Mouse (Mus musculus) midbrain, embryonic 13.5 days (tissue): ENCODE results near the gene Swap70. TPM values are rescaled to one million over a fixed set of nuclear protein-coding genes. Genes with fewer than 3 reads are reported as not detected.

Experiments
- ATAC-seq: fragments of 200-750 bp; cut with Nextera tagmentation; 2 replicates; pipeline ENCODE4 v1.8.0; 2017; ENCODE audit warnings: mild to moderate bottlenecking, moderate TSS enrichment, moderate library complexity
- H3K27ac ChIP-seq: fragments of 300-500 bp; sonication (generic); 2 replicates; pipeline ENCODE4 v1.5.1; 2015; ENCODE audit warnings: inconsistent platforms, mild to moderate bottlenecking, moderate library complexity
- H3K27me3 ChIP-seq: fragments of 300-500 bp; sonication (generic); 2 replicates; pipeline ENCODE4 v1.6.1; 2015; ENCODE audit warnings: mild to moderate bottlenecking, inconsistent platforms
- H3K36me3 ChIP-seq: fragments of 300-500 bp; sonication (generic); 2 replicates; pipeline ENCODE4 v1.6.1; 2015; ENCODE audit warnings: mild to moderate bottlenecking, inconsistent platforms
- H3K4me1 ChIP-seq: fragments of 300-500 bp; sonication (generic); replicated peaks from 2 replicates; pipeline ENCODE4 v1.6.1; 2015; ENCODE audit warnings: inconsistent platforms
- H3K4me2 ChIP-seq: fragments of 300-500 bp; sonication (generic); replicated peaks from 2 replicates; pipeline ENCODE4 v1.6.1; 2015; ENCODE audit warnings: moderate library complexity, mild to moderate bottlenecking, inconsistent platforms
- H3K4me3 ChIP-seq: fragments of 300-500 bp; sonication (generic); replicated peaks from 2 replicates; pipeline ENCODE4 v1.5.1; 2015; ENCODE audit warnings: mild to moderate bottlenecking, inconsistent platforms
- H3K9ac ChIP-seq: fragments of 300-500 bp; sonication (generic); replicated peaks from 2 replicates; pipeline ENCODE4 v1.6.1; 2015; ENCODE audit warnings: mild to moderate bottlenecking, inconsistent platforms
- H3K9me3 ChIP-seq: fragments of 300-500 bp; sonication (generic); 2 replicates; pipeline ENCODE4 v1.6.1; 2016; ENCODE audit warnings: mild to moderate bottlenecking, inconsistent platforms
- WGBS: fragments of 180-500 bp; shearing (Covaris S2); methylation state at CpG from one replicate; pipeline ENCODE4 v1.1.7; 2015; 5-methylcytosine and 5-hydroxymethylcytosine counted together
- polyA plus RNA-seq: library from polyadenylated mRNA; unstranded; fragments of >200 nt; fragmentation: Nextera tagmentation; extraction: Ambion mirVana; gene quantifications from 2 replicates; pipeline ENCODE4 v1.2.1, GENCODE M21; 2015

The Swap70 gene
- polyA plus RNA-seq, 1 experiment from 2014 or later, result 10.2 TPM

DNA sequence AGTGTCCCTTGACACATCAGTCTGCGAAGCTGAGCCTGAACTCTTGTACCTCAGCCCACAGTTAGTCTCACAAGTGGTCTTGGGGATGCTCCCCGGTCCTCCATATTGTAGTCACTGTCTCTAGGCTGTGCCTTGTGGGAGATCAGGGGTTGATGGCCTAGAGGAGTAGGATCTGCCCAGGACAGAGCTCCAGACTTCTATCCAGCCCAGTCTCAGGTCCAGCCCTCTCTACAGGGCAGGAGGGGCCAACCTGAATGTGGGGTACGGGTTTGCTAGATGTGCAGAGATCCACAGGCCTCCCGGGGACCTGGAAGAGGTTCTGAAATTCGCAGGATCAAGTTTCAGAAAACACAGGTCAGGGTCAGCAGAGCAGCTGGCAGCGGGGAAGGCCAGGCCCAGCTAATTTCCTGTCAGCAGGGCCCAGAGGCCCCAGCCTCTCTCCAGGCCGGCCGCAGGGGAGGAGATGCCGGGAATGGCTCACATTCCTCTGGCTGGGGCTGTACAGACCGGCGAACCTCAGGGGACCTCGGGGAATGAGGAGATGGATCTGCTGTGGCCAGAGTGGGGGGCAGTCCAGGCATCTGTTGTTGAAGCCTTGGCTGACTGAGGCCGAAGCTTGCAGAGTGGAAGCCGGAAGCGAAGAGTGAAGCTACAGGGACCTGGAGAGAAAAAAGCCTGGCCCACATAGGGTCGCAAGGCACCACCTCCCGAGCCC, 75.5 kb downstream of the Swap70 start:
- no peak for ATAC-seq
- Histone ChIP-seq H3K36me3 (no peaks in the 10 kb centered on the region), H3K9me3 (no peaks in the 10 kb centered on the region), H3K27ac (no peak overlapping the region), H3K27me3 (no peaks in the 10 kb centered on the region), H3K4me3 (no peak overlapping the region), H3K4me2 (no peak overlapping the region), H3K9ac (no peak overlapping the region), H3K4me1 (peaks cover 8% of the 10 kb centered on the region; the same call in 1 of the 2 replicates)
- WGBS, result 43% methylated on average over 17 of the region's 17 CpGs

DNA sequence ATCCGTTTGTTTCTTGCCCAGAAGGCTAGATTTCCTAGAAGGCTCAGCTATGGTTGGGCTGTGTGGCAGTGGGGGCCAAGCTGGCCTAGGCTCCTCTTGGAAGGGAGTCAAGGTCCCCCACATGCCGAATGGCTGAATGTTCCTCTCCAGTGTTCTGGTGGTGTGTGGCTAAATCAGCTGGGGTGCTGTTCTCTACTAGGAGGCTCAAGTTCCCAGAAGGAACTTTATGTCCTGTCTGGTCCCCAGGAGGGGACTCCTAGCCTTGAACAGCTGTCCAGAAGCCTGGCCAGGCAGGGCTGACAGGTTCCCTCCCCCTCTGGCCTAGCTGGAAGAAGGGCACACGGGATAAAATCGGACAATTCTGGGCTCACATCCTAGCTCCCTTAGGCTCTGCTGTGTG, 76.1 kb downstream of the Swap70 start:
- no peak for ATAC-seq
- H3K9me3 ChIP-seq, result no peaks in the 10 kb centered on the region
- peaks cover 8% of the 10 kb centered on the region; the same call in 1 of the 2 replicates for H3K4me1 ChIP-seq
- no peak overlapping the region for H3K4me2 ChIP-seq
- no peak overlapping the region for H3K4me3 ChIP-seq
- H3K36me3 ChIP-seq, result no peaks in the 10 kb centered on the region
- no peak overlapping the region for H3K27ac ChIP-seq
- no peak overlapping the region for H3K9ac ChIP-seq
- H3K27me3 ChIP-seq, result no peaks in the 10 kb centered on the region
- whole genome bisulfite sequencing, result 63% methylated on average over 4 of the region's 4 CpGs

DNA sequence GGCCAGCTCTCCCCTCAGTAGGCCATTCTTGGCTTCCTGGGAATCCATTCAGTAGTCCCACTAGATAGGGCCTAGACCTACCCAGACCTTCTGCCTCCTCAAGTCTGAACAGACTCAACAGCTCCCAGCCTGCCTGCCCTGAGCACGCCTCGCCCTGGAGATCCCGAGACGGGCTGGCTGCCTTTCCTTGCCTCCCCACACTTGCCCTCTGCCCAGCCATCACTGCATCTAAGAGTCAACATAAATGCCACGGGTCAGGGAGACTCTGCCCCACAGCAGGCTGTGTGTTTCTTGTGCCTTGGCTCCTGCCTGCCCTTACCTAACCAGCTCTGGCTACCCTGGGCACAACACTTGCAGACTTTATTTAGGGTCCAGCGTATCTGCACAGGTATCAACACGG, 76.6 kb downstream of the Swap70 start:
- Histone ChIP-seq H3K9ac (no peak overlapping the region), H3K36me3 (no peaks in the 10 kb centered on the region), H3K4me2 (no peak overlapping the region), H3K27me3 (no peaks in the 10 kb centered on the region), H3K4me3 (no peak overlapping the region), H3K9me3 (no peaks in the 10 kb centered on the region), H3K4me1 (peaks cover 8% of the 10 kb centered on the region; the same call in 1 of the 2 replicates), H3K27ac (no peak overlapping the region)
- no peak for ATAC-seq
- 89% methylated on average over 7 of the region's 7 CpGs for WGBS

DNA sequence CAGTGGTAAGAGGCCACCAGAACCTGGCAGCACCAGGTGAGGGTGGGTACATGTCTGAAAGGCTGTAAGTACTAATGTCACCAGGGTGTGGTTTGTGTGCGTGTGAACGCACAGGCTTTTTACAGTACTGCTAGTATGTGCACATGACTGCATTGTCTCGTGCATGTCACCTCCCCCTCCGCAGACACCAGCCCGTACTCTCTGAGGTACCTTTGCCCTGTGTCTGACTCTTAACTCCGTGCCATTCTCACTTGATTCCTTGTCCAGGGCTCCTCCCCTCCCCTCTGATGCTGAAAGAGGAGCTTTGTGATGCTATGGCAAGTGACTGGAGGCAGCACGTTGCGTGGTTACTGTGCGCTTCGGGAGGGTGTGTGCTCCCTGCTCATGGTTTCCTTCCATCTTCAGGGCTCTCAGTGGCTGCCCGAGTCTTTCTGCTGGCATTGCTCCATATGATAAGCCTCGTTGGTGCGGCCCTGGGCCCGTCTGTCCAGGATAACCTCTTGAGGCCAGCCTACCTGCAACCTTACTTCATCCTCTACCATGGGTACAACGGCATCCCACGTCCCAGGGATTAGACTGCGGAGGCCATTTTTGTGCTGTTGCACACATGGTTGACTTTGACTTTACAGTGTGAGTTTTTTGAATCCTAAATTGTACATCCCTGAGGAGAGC, 77.4 kb downstream of the Swap70 start:
- H3K4me1 ChIP-seq, result peaks cover 8% of the 10 kb centered on the region; the same call in 1 of the 2 replicates
- H3K9ac ChIP-seq, result no peak overlapping the region
- no peaks in the 10 kb centered on the region for H3K27me3 ChIP-seq
- no peak overlapping the region for H3K27ac ChIP-seq
- no peak overlapping the region for H3K4me3 ChIP-seq
- ATAC-seq, result no peak
- no peak overlapping the region for H3K4me2 ChIP-seq
- no peaks in the 10 kb centered on the region for H3K36me3 ChIP-seq
- H3K9me3 ChIP-seq, result no peaks in the 10 kb centered on the region
- WGBS, result 88% methylated on average over 17 of the region's 17 CpGs

DNA sequence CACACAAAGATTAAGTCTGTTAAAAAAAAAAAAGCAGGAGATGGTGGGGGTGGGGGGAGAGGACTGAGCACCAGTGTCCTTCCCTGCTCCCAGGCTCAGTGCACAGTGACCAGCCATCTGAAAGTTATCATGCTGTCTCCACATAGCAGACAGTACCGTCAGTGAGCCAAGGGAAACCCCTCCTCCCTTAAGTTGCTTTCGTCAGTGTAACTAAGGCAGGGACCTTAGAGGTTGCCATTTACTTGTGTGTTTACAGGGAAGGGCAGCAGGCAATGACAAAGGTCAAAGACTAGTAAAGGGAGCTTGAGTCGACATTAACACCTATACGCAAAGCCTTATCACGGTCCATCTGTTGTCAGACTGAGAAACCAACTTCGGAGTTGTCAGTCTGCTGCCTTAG, 81.4 kb downstream of the Swap70 start:
- peaks cover 26% of the 10 kb centered on the region for H3K36me3 ChIP-seq
- no peak overlapping the region for H3K4me2 ChIP-seq
- H3K9me3 ChIP-seq, result no peaks in the 10 kb centered on the region
- H3K4me3 ChIP-seq, result no peak overlapping the region
- H3K27ac ChIP-seq, result no peak overlapping the region
- H3K4me1 ChIP-seq, result peaks cover 10% of the 10 kb centered on the region; the same call in 1 of the 2 replicates
- ATAC-seq, result no peak
- 85% methylated on average over 6 of the region's 6 CpGs for WGBS
- no peaks in the 10 kb centered on the region for H3K27me3 ChIP-seq
- no peak overlapping the region for H3K9ac ChIP-seq

DNA sequence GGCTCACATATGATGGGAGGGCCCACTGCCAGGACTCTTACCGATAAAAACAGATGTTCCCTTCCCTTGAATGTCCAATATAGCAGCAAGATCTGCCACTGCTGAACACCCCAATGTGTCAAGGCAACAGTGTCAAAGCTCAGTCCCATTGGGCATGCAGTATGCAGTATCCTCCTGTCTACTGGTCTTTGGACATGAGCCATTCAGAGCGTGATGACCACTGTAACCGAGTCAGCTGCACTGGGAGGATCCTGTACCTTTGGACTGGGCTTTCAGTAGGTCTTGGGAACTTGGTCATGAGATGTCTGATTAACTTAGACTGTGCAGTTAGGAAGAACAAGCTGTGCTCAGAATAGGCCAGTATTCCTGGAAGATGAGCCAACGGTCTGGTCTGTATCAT, 84.0 kb downstream of the Swap70 start:
- ATAC-seq, result no peak
- Histone ChIP-seq H3K27me3 (no peaks in the 10 kb centered on the region), H3K36me3 (peaks cover 49% of the 10 kb centered on the region), H3K9ac (no peak overlapping the region), H3K4me2 (no peak overlapping the region), H3K4me1 (peaks cover 10% of the 10 kb centered on the region; the same call in 1 of the 2 replicates), H3K9me3 (no peaks in the 10 kb centered on the region), H3K27ac (no peak overlapping the region), H3K4me3 (no peak overlapping the region)
- WGBS, result 93% methylated on average over 4 of the region's 4 CpGs

DNA sequence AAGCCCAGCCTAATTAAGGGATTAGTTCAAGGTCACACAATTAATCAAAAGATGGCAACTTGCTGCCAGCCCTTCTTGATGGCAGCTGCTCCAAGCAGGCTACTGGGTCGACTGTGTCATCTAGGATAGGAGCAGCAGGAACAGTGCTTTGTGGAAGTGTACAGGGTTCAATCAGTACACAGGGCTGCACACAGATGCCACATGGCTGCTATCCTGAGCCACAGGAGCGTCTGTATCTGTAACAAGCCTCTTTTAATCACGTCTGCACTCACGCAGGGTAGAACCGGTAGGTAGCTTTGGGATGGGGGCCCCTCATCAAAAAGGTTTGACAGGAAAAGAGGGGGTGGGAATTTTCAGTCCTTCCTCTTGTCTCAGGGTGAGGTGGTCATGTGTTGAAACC, 84.8 kb downstream of the Swap70 start:
- H3K4me3 ChIP-seq, result no peak overlapping the region
- 0 out of 2 replicates have a peak, but pooled peaks have one; percentile 3 for ATAC-seq
- H3K27me3 ChIP-seq, result no peaks in the 10 kb centered on the region
- peaks cover 10% of the 10 kb centered on the region; the same call in 1 of the 2 replicates for H3K4me1 ChIP-seq
- peaks cover 56% of the 10 kb centered on the region for H3K36me3 ChIP-seq
- H3K9me3 ChIP-seq, result no peaks in the 10 kb centered on the region
- 72% methylated on average over 5 of the region's 5 CpGs for WGBS
- H3K27ac ChIP-seq, result no peak overlapping the region
- H3K9ac ChIP-seq, result no peak overlapping the region
- no peak overlapping the region for H3K4me2 ChIP-seq

DNA sequence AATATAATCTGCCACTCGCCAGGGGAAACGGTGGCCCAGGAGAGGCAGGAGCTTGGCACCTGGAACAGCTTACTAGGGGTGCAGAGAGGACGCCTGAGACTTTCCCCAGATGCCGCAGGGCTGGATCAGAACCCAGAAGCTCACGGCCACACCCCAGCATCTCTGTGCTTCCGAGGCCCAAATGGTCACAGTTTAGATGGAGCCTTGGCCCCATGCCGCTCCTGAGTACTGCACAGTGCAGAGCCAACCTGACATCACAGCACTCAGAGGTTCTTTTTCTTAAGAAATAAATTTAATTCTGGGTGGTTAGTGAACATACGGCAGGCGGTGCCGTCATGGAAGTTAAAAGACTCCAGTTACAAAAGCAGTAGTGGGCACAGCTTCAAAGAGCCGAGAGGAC, 86.2 kb downstream of the Swap70 start:
- Histone ChIP-seq H3K27ac (no peak overlapping the region), H3K27me3 (no peaks in the 10 kb centered on the region), H3K9me3 (no peaks in the 10 kb centered on the region), H3K36me3 (peaks cover 71% of the 10 kb centered on the region), H3K4me3 (no peak overlapping the region), H3K4me2 (no peak overlapping the region), H3K9ac (no peak overlapping the region), H3K4me1 (peaks cover 10% of the 10 kb centered on the region; the same call in 1 of the 2 replicates)
- WGBS, result 92% methylated on average over 11 of the region's 11 CpGs
- ATAC-seq, result no peak

DNA sequence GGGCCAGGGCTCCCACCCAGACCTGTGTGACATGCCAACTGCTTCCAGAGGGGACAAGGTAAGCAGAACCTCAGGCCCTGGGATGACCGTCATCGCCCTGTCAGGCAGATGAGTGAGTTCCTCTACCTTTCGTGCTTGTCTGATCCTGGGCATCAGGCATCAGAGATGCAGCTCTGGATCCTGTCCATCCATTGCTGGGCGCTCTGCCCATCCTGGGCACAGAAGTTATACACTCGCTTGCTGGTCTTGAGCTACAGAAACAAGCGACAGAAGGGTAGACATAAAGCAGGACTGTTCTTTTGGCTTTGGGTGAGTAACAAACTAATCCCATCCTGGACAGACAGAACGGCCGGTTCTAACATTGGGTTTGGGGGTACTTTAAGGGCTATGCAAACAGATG, 87.7 kb downstream of the Swap70 start:
- Histone ChIP-seq H3K27me3 (no peaks in the 10 kb centered on the region), H3K4me3 (no peak overlapping the region), H3K4me1 (peaks cover 10% of the 10 kb centered on the region; the same call in 1 of the 2 replicates), H3K27ac (no peak overlapping the region), H3K36me3 (peaks cover 85% of the 10 kb centered on the region), H3K9me3 (no peaks in the 10 kb centered on the region), H3K4me2 (no peak overlapping the region), H3K9ac (no peak overlapping the region)
- no peak for ATAC-seq
- 97% methylated on average over 8 of the region's 8 CpGs for WGBS

DNA sequence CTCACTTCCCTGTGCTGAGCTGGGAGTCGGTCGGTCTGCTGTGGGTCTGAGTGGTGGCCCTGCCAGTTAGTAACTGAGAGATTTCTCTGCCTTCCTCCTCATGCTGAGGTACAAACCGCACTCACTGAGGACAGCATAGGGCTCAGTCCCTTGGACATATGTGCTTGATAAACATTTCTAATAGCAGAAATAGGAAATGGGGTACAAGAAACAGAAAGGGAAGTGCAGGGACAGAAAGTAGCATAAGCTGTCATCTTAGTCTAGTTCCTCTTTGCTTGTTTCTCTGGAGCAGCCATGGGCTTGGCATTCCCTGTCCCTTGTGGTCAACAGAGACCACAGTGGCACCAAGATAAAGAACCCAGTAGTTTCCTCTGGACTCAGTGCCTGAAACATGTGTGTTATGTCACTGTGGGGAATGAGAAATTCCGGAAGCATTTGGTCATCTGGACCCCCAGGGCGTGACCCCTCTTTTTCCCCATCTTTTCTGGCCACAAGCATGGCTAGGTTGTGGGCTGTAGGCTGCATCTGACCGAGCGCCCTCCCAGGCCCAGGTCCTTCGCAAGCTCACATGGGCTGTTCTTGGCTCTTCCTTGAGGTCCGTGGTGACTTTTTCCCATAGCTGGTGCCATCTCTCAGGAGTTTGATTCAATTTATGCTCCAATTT, 92.0 kb downstream of the Swap70 start:
- WGBS, result 95% methylated on average over 9 of the region's 9 CpGs
- Histone ChIP-seq H3K9ac (no peak overlapping the region), H3K27ac (no peak overlapping the region), H3K36me3 (peaks cover 88% of the 10 kb centered on the region), H3K4me2 (no peak overlapping the region), H3K27me3 (no peaks in the 10 kb centered on the region), H3K9me3 (no peaks in the 10 kb centered on the region), H3K4me1 (no peaks in the 10 kb centered on the region), H3K4me3 (no peak overlapping the region)
- ATAC-seq, result no peak

DNA sequence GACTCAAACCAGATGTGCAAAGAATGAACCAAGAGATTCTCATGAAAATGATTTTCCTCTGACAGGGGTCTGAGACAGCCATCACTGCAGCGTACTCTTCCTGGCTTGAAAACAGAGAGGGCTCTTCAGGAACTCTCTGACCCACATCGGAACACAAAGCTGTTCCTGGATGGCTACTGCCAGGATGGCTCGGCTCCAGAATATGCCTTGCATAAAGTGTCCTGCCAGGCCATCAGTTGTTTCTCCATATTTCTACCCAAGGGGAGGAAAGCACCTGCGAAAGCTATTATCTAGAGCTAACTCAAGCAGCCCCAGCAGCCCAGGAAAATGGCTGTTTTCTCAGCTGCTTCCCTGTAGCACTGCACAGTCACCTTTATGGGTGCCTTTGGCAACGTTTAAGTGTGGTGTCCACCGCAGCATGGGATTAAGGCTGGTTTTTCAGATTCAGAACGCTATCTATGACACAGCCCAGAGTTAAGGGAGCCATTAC, 92.9 kb downstream of the Swap70 start:
- ATAC-seq, result no peak
- Histone ChIP-seq H3K27ac (no peak overlapping the region), H3K36me3 (peaks cover 88% of the 10 kb centered on the region), H3K27me3 (no peaks in the 10 kb centered on the region), H3K4me2 (no peak overlapping the region), H3K9ac (no peak overlapping the region), H3K4me1 (no peaks in the 10 kb centered on the region), H3K4me3 (no peak overlapping the region), H3K9me3 (no peaks in the 10 kb centered on the region)
- WGBS, result 97% methylated on average over 7 of the region's 7 CpGs

DNA sequence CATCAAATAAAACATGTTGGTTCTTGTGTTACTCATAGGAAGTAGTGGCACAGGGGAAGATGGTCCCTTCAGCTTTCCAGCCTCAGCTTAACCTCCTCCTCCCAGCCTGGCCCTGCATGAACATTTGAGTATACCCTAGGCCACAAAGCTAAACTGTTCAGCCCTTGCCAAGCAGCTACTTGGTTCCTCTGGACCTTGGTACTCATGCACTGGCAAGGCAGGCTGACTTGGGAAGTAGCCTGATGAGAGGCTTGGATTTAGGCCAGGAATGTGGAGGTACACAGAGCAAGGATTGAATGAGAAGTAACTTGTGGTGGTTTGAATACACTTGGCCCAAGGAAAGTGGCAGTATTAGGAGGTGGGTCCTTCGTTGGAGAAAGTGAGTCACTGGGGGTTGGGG, 93.8 kb downstream of the Swap70 start:
- H3K27ac ChIP-seq, result no peak overlapping the region
- no peak overlapping the region for H3K4me3 ChIP-seq
- H3K36me3 ChIP-seq, result peaks cover 84% of the 10 kb centered on the region
- WGBS, result 100% methylated on average over 1 of the region's 1 CpGs
- no peaks in the 10 kb centered on the region for H3K4me1 ChIP-seq
- ATAC-seq, result no peak
- no peak overlapping the region for H3K4me2 ChIP-seq
- no peaks in the 10 kb centered on the region for H3K9me3 ChIP-seq
- H3K9ac ChIP-seq, result no peak overlapping the region
- H3K27me3 ChIP-seq, result no peaks in the 10 kb centered on the region
